Mouse (Mus musculus): ENCODE data around the gene Brwd1.
A peak's percentile ranks its signal among the peaks of the same experiment; 100 is the strongest.
"Not testable (repeated sequence)": the region's sequence is repeated elsewhere in the genome, so short reads cannot be mapped to it uniquely, and the experiment has no call there.

Gene Brwd1

GRCm38 (mm10) chr16:96082301-96083178 is at the start of gene Brwd1:
TSS of gene Brwd1 (minus strand) at chr16:96082526.
- DNase-seq (ENCODE audit: low spot score in 2 of 2), result peak; percentile 74 to 88

- no peak for DNase-seq (ENCODE audit: low spot score in 2 of 2)
These were observed 46.1 kb upstream of the Brwd1 start for GRCm38 (mm10) chr16:96128466-96128865.

- peak; percentile 87 to 93 for DNase-seq (ENCODE audit: low spot score in 2 of 2)
These were observed 45.5 kb upstream of the Brwd1 start, which contains the start of gene Hmgn1 for GRCm38 (mm10) chr16:96127657-96128344. TSS of gene Hmgn1 (minus strand) at chr16:96127729.

GRCm38 (mm10) chr16:96127288-96127656 is 44.9 kb upstream of the Brwd1 start:
- DNase-seq (ENCODE audit: low spot score in 2 of 2), result no peak

- peak; percentile 35 to 47 for DNase-seq (ENCODE audit: low spot score in 2 of 2)
These were observed 44.4 kb upstream of the Brwd1 start for GRCm38 (mm10) chr16:96126684-96127171.

- no peak for DNase-seq (ENCODE audit: low spot score in 2 of 2)
These were observed 37.8 kb upstream of the Brwd1 start for GRCm38 (mm10) chr16:96120022-96120623.

- no peak for DNase-seq (ENCODE audit: low spot score in 2 of 2)
These were observed 32.4 kb upstream of the Brwd1 start for GRCm38 (mm10) chr16:96114729-96115128.

GRCm38 (mm10) chr16:96112769-96113168 is 30.4 kb upstream of the Brwd1 start:
- no peak for DNase-seq (ENCODE audit: low spot score in 2 of 2)

- no peak for DNase-seq (ENCODE audit: low spot score in 2 of 2)
These were observed 28.5 kb upstream of the Brwd1 start for GRCm38 (mm10) chr16:96110655-96111345.

GRCm38 (mm10) chr16:96109673-96110072 is 27.3 kb upstream of the Brwd1 start:
- no peak for DNase-seq (ENCODE audit: low spot score in 2 of 2)

GRCm38 (mm10) chr16:96103036-96103435 is 20.7 kb upstream of the Brwd1 start:
- DNase-seq (ENCODE audit: low spot score in 2 of 2), result no peak

GRCm38 (mm10) chr16:96097811-96098210 is 15.5 kb upstream of the Brwd1 start:
- DNase-seq (ENCODE audit: low spot score in 2 of 2), result not testable (repeated sequence)

GRCm38 (mm10) chr16:96095966-96096365 is 13.6 kb upstream of the Brwd1 start:
- no peak for DNase-seq (ENCODE audit: low spot score in 2 of 2)

- peak; percentile 15 to 21 for DNase-seq (ENCODE audit: low spot score in 2 of 2)
These were observed 9.5 kb upstream of the Brwd1 start for GRCm38 (mm10) chr16:96091515-96092504.

GRCm38 (mm10) chr16:96088120-96088519 is 5.8 kb upstream of the Brwd1 start:
- DNase-seq (ENCODE audit: low spot score in 2 of 2), result no peak

GRCm38 (mm10) chr16:96087436-96087835 is 5.1 kb upstream of the Brwd1 start:
- DNase-seq (ENCODE audit: low spot score in 2 of 2), result no peak

- no peak for DNase-seq (ENCODE audit: low spot score in 2 of 2)
These were observed 4.7 kb upstream of the Brwd1 start for GRCm38 (mm10) chr16:96087001-96087400.

GRCm38 (mm10) chr16:96085597-96085996 is 3.3 kb upstream of the Brwd1 start:
- no peak for DNase-seq (ENCODE audit: low spot score in 2 of 2)

GRCm38 (mm10) chr16:96083179-96083646 is 887 bp upstream of the Brwd1 start:
- DNase-seq (ENCODE audit: low spot score in 2 of 2), result peak; percentile 48 to 62

- peak in 1 of 2 experiments; percentile 60 for DNase-seq (ENCODE audit: low spot score in 2 of 2)
These were observed 534 bp downstream of the Brwd1 start for GRCm38 (mm10) chr16:96081742-96082241.

All from urinary bladder, adult 18-20 months (tissue).